Mouse (Mus musculus) 3T3-L1 (cell line): ENCODE measurements around the gene Cfap161.

Source experiments
- DNase-seq: peaks from one replicate; pipeline ENCODE4 v3.0.0-alpha.2; 2015; ENCODE audit warnings: low read depth, low spot score

The Cfap161 gene

GRCm38 (mm10) chr7:83794705-83795104 lies at the start of gene Cfap161:
TSS of gene Cfap161 (minus strand) at chr7:83794880.
- DNase-seq = no peak

- DNase-seq = no peak
Observed at GRCm38 (mm10) chr7:83842486-83843259, 48.0 kb upstream of the Cfap161 start.

GRCm38 (mm10) chr7:83840076-83840475 lies 45.4 kb upstream of the Cfap161 start:
- no peak for DNase-seq

- peak; percentile 20 for DNase-seq
Observed at GRCm38 (mm10) chr7:83838525-83839224, 44.0 kb upstream of the Cfap161 start.

GRCm38 (mm10) chr7:83829355-83829754 lies 34.7 kb upstream of the Cfap161 start:
- DNase-seq = no peak

GRCm38 (mm10) chr7:83827402-83828076 lies 32.9 kb upstream of the Cfap161 start:
- DNase-seq = no peak

GRCm38 (mm10) chr7:83826808-83827207 lies 32.1 kb upstream of the Cfap161 start:
- DNase-seq = peak; percentile 37

- no peak for DNase-seq
Observed at GRCm38 (mm10) chr7:83821951-83822350, 27.3 kb upstream of the Cfap161 start.

GRCm38 (mm10) chr7:83816886-83817285 lies 22.2 kb upstream of the Cfap161 start:
- no peak for DNase-seq

GRCm38 (mm10) chr7:83815646-83816045 lies 21.0 kb upstream of the Cfap161 start:
- no peak for DNase-seq

GRCm38 (mm10) chr7:83813993-83814392 lies 19.3 kb upstream of the Cfap161 start:
- peak; percentile 70 for DNase-seq

GRCm38 (mm10) chr7:83813465-83813864 lies 18.8 kb upstream of the Cfap161 start:
- no peak for DNase-seq

- no peak for DNase-seq
Observed at GRCm38 (mm10) chr7:83813016-83813415, 18.3 kb upstream of the Cfap161 start.

- no peak for DNase-seq
Observed at GRCm38 (mm10) chr7:83812581-83812980, 17.9 kb upstream of the Cfap161 start.

GRCm38 (mm10) chr7:83811916-83812315 lies 17.2 kb upstream of the Cfap161 start:
- no peak for DNase-seq

- no peak for DNase-seq
Observed at GRCm38 (mm10) chr7:83811461-83811860, 16.8 kb upstream of the Cfap161 start.

- no peak for DNase-seq
Observed at GRCm38 (mm10) chr7:83810141-83811100, 15.7 kb upstream of the Cfap161 start.

GRCm38 (mm10) chr7:83809715-83810114 lies 15.0 kb upstream of the Cfap161 start:
- no peak for DNase-seq

GRCm38 (mm10) chr7:83809060-83809459 lies 14.4 kb upstream of the Cfap161 start:
- peak; percentile 34 for DNase-seq

GRCm38 (mm10) chr7:83806934-83807333 lies 12.3 kb upstream of the Cfap161 start:
- DNase-seq = no peak

- DNase-seq = no peak
Observed at GRCm38 (mm10) chr7:83803777-83804176, 9.1 kb upstream of the Cfap161 start.
